Mouse (Mus musculus) spleen, embryonic (tissue): Measurements from ENCODE around the gene Agr2.

Experiments used
- CTCF ChIA-PET: fragments of 350-600 bp; sonication (Branson Sonifier 250); formaldehyde crosslinking; loops from one replicate; lab custom pipeline; 2022; lab: Charles Lee

Agr2 gene

GRCm38 (mm10) chr12:35992711-35993110, at the start of gene Agr2:
TSS of gene Agr2 (plus strand) at chr12:35992907.
- CTCF ChIA-PET: interaction anchor here (0.7 kb wide), 1 partner anchor 170 kb away, joined by 16 read pairs; no protein-coding TSS in a partner anchor

- CTCF ChIA-PET: no interaction called here
These were observed 41.0 kb upstream of the Agr2 start for GRCm38 (mm10) chr12:35951757-35952156.

- CTCF ChIA-PET: no interaction called here
These were observed 35.5 kb upstream of the Agr2 start for GRCm38 (mm10) chr12:35957235-35957634.

GRCm38 (mm10) chr12:35966098-35966767, 26.5 kb upstream of the Agr2 start:
- CTCF ChIA-PET: no interaction called here

GRCm38 (mm10) chr12:35966768-35967141, 26.0 kb upstream of the Agr2 start:
- CTCF ChIA-PET: no interaction called here

- CTCF ChIA-PET: no interaction called here
These were observed 16.8 kb upstream of the Agr2 start for GRCm38 (mm10) chr12:35975898-35976297.

- CTCF ChIA-PET: interaction anchor here (0.5 kb wide), 1 partner anchor 114 kb away, joined by 3 read pairs; no protein-coding TSS in a partner anchor
These were observed 15.0 kb upstream of the Agr2 start for GRCm38 (mm10) chr12:35977633-35978246.

GRCm38 (mm10) chr12:35979625-35980024, 13.1 kb upstream of the Agr2 start:
- CTCF ChIA-PET: no interaction called here

- CTCF ChIA-PET: interaction anchor here (0.7 kb wide), 1 partner anchor 49 kb away, joined by 3 read pairs; no protein-coding TSS in a partner anchor
These were observed 10.9 kb upstream of the Agr2 start for GRCm38 (mm10) chr12:35981732-35982360.

GRCm38 (mm10) chr12:35983472-35983871, 9.2 kb upstream of the Agr2 start:
- CTCF ChIA-PET: interaction anchor here (0.6 kb wide), 1 partner anchor 303 kb away, joined by 3 read pairs; no protein-coding TSS in a partner anchor

GRCm38 (mm10) chr12:35984743-35985142, 8.0 kb upstream of the Agr2 start:
- CTCF ChIA-PET: no interaction called here

GRCm38 (mm10) chr12:35993583-35993982, 876 bp downstream of the Agr2 start:
- CTCF ChIA-PET: no interaction called here

GRCm38 (mm10) chr12:35994098-35994497, 1.4 kb downstream of the Agr2 start:
- CTCF ChIA-PET: interaction anchor here (0.6 kb wide), 1 partner anchor 323 kb away, joined by 23 read pairs; no protein-coding TSS in a partner anchor

- CTCF ChIA-PET: no interaction called here
These were observed 3.1 kb downstream of the Agr2 start for GRCm38 (mm10) chr12:35995799-35996198.

- CTCF ChIA-PET: no interaction called here
These were observed 12.0 kb downstream of the Agr2 start for GRCm38 (mm10) chr12:36004714-36005113.

GRCm38 (mm10) chr12:36007581-36007980, 14.9 kb downstream of the Agr2 start:
- CTCF ChIA-PET: interaction anchor here (0.6 kb wide), 1 partner anchor 16 kb away, joined by 3 read pairs; no protein-coding TSS in a partner anchor

GRCm38 (mm10) chr12:36008364-36009047, 15.8 kb downstream of the Agr2 start:
- CTCF ChIA-PET: no interaction called here

- CTCF ChIA-PET: no interaction called here
These were observed 20.7 kb downstream of the Agr2 start for GRCm38 (mm10) chr12:36013216-36013910.

- CTCF ChIA-PET: interaction anchor here (1.0 kb wide), 1 partner anchor 12 kb away, joined by 3 read pairs; no protein-coding TSS in a partner anchor
These were observed 25.1 kb downstream of the Agr2 start for GRCm38 (mm10) chr12:36017791-36018190.

GRCm38 (mm10) chr12:36019572-36019971, 26.9 kb downstream of the Agr2 start:
- CTCF ChIA-PET: no interaction called here

GRCm38 (mm10) chr12:36020081-36020480, 27.4 kb downstream of the Agr2 start:
- CTCF ChIA-PET: no interaction called here
